Comparison of ENCODE assay signal across 19 mouse cellular contexts in the genomic region with DNA sequence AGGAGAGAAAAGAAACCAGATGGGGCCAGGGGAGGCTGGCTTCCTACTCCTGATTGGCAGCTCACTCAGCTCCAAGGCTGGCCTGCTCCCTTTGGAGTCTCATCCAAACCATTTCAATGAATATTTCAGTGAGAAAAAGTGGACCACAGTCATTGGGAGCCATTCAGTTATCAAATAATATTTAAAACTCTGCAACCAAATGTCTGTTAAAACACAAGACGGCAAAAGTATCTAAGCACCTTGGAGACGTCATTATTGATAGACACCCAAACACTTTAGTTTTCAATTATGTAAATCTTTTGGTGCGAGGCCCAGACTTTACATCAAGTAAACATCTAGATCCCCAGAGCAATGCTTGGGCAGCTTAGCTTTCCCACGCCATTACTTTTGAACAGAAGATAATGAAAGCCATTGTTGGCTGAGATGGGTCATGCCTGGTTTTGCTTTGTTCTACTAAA.
DNase-seq lines count a peak whose midpoint lies in the region; ATAC-seq and TF ChIP-seq lines count a peak whose summit lies in the region.
"Had no signal": no experiment of that assay in that cellular context is flagged by ENCODE, and none has a peak within 500 bp of the region (broad histone marks: within the 10 kb centered on the region; RNA-seq: fewer than 3 reads in every experiment).

No protein-coding gene starts in this region.

- no peak overlapping the region for H3K9ac ChIP-seq in forebrain, embryonic 16.5 days (replicated peaks; ENCODE audit: low read depth, low read length)
- H3K9ac ChIP-seq in hindbrain, postnatal 0 days (replicated peaks; ENCODE audit: low read length): no peak overlapping the region
- no peak overlapping the region for H3K9ac ChIP-seq in midbrain, postnatal 0 days (replicated peaks; ENCODE audit: low read length, poor library complexity, severe bottlenecking)
- H3K9ac ChIP-seq: embryonic facial prominence, embryonic 15.5 days; limb, embryonic 15.5 days; neural tube, embryonic 15.5 days; stomach, embryonic 15.5 days had no signal

- H3K4me1 ChIP-seq in forebrain, embryonic 16.5 days (replicated peaks; ENCODE audit: control insufficient read depth, insufficient read depth, low read length): peaks cover 11% of the 10 kb centered on the region
- no peaks in the 10 kb centered on the region for H3K4me1 ChIP-seq in hindbrain, postnatal 0 days (ENCODE audit: insufficient read depth, low read length)
- H3K4me1 ChIP-seq in midbrain, postnatal 0 days (ENCODE audit: insufficient read depth, low read length): no peaks in the 10 kb centered on the region
- H3K4me1 ChIP-seq: neural tube, embryonic 15.5 days; stomach, embryonic 15.5 days had no signal

- H3K27me3 ChIP-seq in forebrain, embryonic 16.5 days (replicated peaks; ENCODE audit: control insufficient read depth, insufficient read depth, low read length): no peaks in the 10 kb centered on the region
- no peaks in the 10 kb centered on the region for H3K27me3 ChIP-seq in hindbrain, postnatal 0 days (ENCODE audit: insufficient read depth, low read length)
- H3K27me3 ChIP-seq in midbrain, postnatal 0 days (ENCODE audit: insufficient read depth, low read length): no peaks in the 10 kb centered on the region
- H3K27me3 ChIP-seq: embryonic facial prominence, embryonic 15.5 days; limb, embryonic 15.5 days; neural tube, embryonic 15.5 days; stomach, embryonic 15.5 days had no signal

- no peak for TF ChIP-seq CTCF in hindbrain, postnatal 0 days (IDR thresholded peaks at IDR 0.05; ENCODE audit: low read depth)
- no peak for TF ChIP-seq CTCF in midbrain, postnatal 0 days (IDR thresholded peaks at IDR 0.05)

- 18% methylated on average over 4 of the region's 4 CpGs for WGBS in forebrain, embryonic 16.5 days
- 47% methylated on average over 4 of the region's 4 CpGs for WGBS in hindbrain, postnatal 0 days
- WGBS in midbrain, postnatal 0 days: 36% methylated on average over 4 of the region's 4 CpGs

- no peak overlapping the region for H3K4me2 ChIP-seq in forebrain, embryonic 16.5 days (ENCODE audit: low read length)
- no peak overlapping the region for H3K4me2 ChIP-seq in hindbrain, postnatal 0 days (ENCODE audit: low read depth, low read length)
- no peak overlapping the region for H3K4me2 ChIP-seq in midbrain, postnatal 0 days (ENCODE audit: low read depth, low read length, poor library complexity, severe bottlenecking)
- H3K4me2 ChIP-seq: embryonic facial prominence, embryonic 15.5 days; limb, embryonic 15.5 days; neural tube, embryonic 15.5 days; stomach, embryonic 15.5 days had no signal

- H3K27ac ChIP-seq in forebrain, embryonic 16.5 days (ENCODE audit: low read length): no peak overlapping the region; the same call in 1 of the 2 replicates
- no peak overlapping the region for H3K27ac ChIP-seq in hindbrain, postnatal 0 days
- no peak overlapping the region for H3K27ac ChIP-seq in midbrain, postnatal 0 days (ENCODE audit: low read depth, low read length)
- H3K27ac ChIP-seq: neural tube, embryonic 15.5 days; stomach, embryonic 15.5 days had no signal

- H3K9me3 ChIP-seq in forebrain, embryonic 16.5 days (ENCODE audit: control insufficient read depth, low read length): no peaks in the 10 kb centered on the region
- no peaks in the 10 kb centered on the region for H3K9me3 ChIP-seq in hindbrain, postnatal 0 days (ENCODE audit: low read length)
- no peaks in the 10 kb centered on the region for H3K9me3 ChIP-seq in midbrain, postnatal 0 days (ENCODE audit: low read length)
- H3K9me3 ChIP-seq: embryonic facial prominence, embryonic 15.5 days; limb, embryonic 15.5 days; neural tube, embryonic 15.5 days; stomach, embryonic 15.5 days had no signal

- intact Hi-C loops in left cerebral cortex, postnatal 4 days (cut with DNase I): no loop called here

- peak; percentile 89 for ATAC-seq in forebrain, embryonic 16.5 days
- ATAC-seq in hindbrain, postnatal 0 days: no peak
- no peak for ATAC-seq in midbrain, postnatal 0 days (ENCODE audit: low FRiP score)

- H3K4me3 ChIP-seq in forebrain, embryonic 16.5 days (replicated peaks; ENCODE audit: low read length): no peak overlapping the region
- no peak overlapping the region for H3K4me3 ChIP-seq in hindbrain, postnatal 0 days (ENCODE audit: low read length)
- H3K4me3 ChIP-seq in midbrain, postnatal 0 days (ENCODE audit: low read depth, low read length): no peak overlapping the region
- H3K4me3 ChIP-seq: embryonic facial prominence, embryonic 15.5 days; limb, embryonic 15.5 days; myocyte; neural tube, embryonic 15.5 days; stomach, embryonic 15.5 days had no signal

- DNase-seq in left cerebral cortex, postnatal 4 days: peak; percentile 17
- DNase-seq in left cerebral cortex, adult 11 months (ENCODE audit: low spot score): no peak
- peak; percentile 38 for DNase-seq in hindbrain, postnatal 0 days (ENCODE audit: low spot score)
- DNase-seq in midbrain, postnatal 0 days (ENCODE audit: low spot score): peak; percentile 54
- no peak for DNase-seq in frontal cortex, adult 2 months (ENCODE audit: extremely low spot score in 1 of 2, low spot score in 1 of 2)
- no peak for DNase-seq in ovary, postnatal 14 days (ENCODE audit: low spot score)
- DNase-seq: cerebellum, postnatal 25 days; gastrocnemius, postnatal 25 days; kidney, adult 9 months; kidney, postnatal 36 days; lung, postnatal 10 days; right cerebral cortex, adult 18-20 months; thymus, postnatal 25 days had no signal

- no peaks in the 10 kb centered on the region for H3K36me3 ChIP-seq in forebrain, embryonic 16.5 days (ENCODE audit: control insufficient read depth, insufficient read depth)
- no peaks in the 10 kb centered on the region for H3K36me3 ChIP-seq in hindbrain, postnatal 0 days (ENCODE audit: insufficient read depth, low read length)
- no peaks in the 10 kb centered on the region for H3K36me3 ChIP-seq in midbrain, postnatal 0 days (ENCODE audit: insufficient read depth, low read length)
- H3K36me3 ChIP-seq: embryonic facial prominence, embryonic 15.5 days; limb, embryonic 15.5 days; neural tube, embryonic 15.5 days; stomach, embryonic 15.5 days had no signal

Comparison
In these comparisons a context has a peak if more than half of its experiments do, and no peak if none do; other contexts are left out.
1. DNase-seq: peak in left cerebral cortex, postnatal 4 days (single experiment), hindbrain, postnatal 0 days (single experiment) and midbrain, postnatal 0 days (single experiment); none in left cerebral cortex, adult 11 months (single experiment), frontal cortex, adult 2 months (0 of 2) and ovary, postnatal 14 days (single experiment).